Mouse (Mus musculus): ENCODE results near the gene Magi2.

DNA sequence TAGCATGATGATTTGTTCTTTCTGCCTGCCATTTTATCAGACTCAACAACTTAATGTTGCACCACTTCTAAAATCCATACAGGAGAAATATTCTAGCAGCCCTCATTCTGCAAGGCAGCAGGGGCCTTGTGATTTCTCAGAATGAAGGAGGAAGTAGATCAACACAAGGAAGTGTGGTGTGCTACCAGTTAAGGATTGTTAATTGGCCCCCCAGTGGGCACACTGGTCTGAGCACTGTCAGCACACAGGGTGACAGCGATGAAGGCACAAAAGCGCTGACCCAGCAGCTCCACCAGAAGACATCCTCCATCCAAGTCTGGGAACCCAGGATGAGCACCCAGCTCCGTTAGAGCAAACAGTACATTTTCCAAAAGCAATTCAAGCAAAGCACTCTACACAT is 1229.3 kb downstream of the Magi2 start:
- TF ChIP-seq CTCF (IDR thresholded peaks at IDR 0.05) (no peak), EP300 (IDR thresholded peaks at IDR 0.05) (no peak)

All from lung, postnatal 0 days (tissue).